Mouse (Mus musculus): ENCODE measurements around the gene Ndufv3. TPM values are rescaled to one million over a fixed set of nuclear protein-coding genes. Genes with fewer than 3 reads are reported as not detected.
"Not testable (repeated sequence)": the region's sequence is repeated elsewhere in the genome, so short reads cannot be mapped to it uniquely, and the experiment has no call there.

Gene Ndufv3
- polyA plus RNA-seq, 1 experiment from 2014 or later, result 225 TPM

DNA sequence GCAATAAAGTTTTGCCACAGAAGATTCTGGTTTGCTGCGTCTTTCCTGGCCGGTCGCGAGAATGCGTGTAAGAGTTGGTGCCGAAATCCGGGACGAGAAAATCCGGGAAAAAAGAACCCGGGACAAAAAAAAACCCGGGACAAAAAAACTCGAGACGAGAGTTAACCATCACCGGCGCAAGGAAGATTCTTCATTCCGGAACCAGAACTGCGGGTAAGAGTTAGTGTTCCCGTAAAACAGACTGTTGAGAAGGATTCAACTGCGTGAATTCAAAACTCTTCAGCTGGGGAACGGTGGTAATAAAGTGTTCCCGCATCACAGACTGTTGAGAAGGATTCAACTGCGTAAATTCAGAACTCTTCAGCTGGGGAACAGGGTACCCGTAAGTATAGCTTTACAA is 32.7 kb downstream of the Ndufv3 start:
- H3K9me3 ChIP-seq (ENCODE audit: control insufficient read depth, low read length); H3K9ac ChIP-seq (ENCODE audit: low read length); H3K4me1 ChIP-seq (replicated peaks; ENCODE audit: control insufficient read depth, insufficient read depth, low read length); DNase-seq (ENCODE audit: low spot score); H3K36me3 ChIP-seq (ENCODE audit: control insufficient read depth, insufficient read depth, low read length); ATAC-seq (replicated peaks; ENCODE audit: low FRiP score); H3K4me2 ChIP-seq (ENCODE audit: low read depth, low read length, severe bottlenecking); H3K27me3 ChIP-seq (ENCODE audit: control insufficient read depth, insufficient read depth, low read length); H3K27ac ChIP-seq (ENCODE audit: low read depth, low read length); H3K4me3 ChIP-seq (ENCODE audit: low read depth, low read length): not testable (repeated sequence)
- WGBS, result 95% methylated on average over 23 of the region's 23 CpGs

DNA sequence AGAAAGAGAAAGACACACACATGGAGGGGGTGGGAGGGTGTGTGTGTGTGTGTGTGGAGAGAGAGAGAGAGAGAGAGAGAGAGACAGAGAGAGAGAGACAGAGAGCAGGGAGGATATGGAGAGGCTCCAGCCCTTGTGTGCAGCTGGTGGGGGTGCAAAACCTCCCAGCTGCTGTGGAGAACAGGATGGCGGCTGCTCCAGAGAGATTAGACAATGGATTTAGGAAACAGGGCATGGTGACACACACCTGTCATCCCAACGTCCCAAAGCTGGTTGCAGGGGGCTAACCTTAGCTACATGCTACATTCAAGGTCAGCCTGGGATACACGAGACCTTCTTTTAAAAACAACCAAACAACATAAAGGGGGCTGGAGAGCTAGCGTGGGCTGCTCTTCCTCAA is 36.3 kb downstream of the Ndufv3 start:
- Histone ChIP-seq H3K4me3 (ENCODE audit: low read depth, low read length) (no peak overlapping the region), H3K9ac (ENCODE audit: low read length) (no peak overlapping the region), H3K27me3 (ENCODE audit: control insufficient read depth, insufficient read depth, low read length) (no peaks in the 10 kb centered on the region), H3K27ac (ENCODE audit: low read depth, low read length) (no peak overlapping the region), H3K9me3 (ENCODE audit: control insufficient read depth, low read length) (no peaks in the 10 kb centered on the region), H3K4me2 (ENCODE audit: low read depth, low read length, severe bottlenecking) (no peak overlapping the region), H3K4me1 (replicated peaks; ENCODE audit: control insufficient read depth, insufficient read depth, low read length) (peaks cover 3% of the 10 kb centered on the region; the same call in 1 of the 2 replicates), H3K36me3 (ENCODE audit: control insufficient read depth, insufficient read depth, low read length) (no peaks in the 10 kb centered on the region)
- ATAC-seq (replicated peaks; ENCODE audit: low FRiP score) (no peak), DNase-seq (ENCODE audit: low spot score) (no peak)
- WGBS, result 74% methylated on average over 4 of the region's 4 CpGs

DNA sequence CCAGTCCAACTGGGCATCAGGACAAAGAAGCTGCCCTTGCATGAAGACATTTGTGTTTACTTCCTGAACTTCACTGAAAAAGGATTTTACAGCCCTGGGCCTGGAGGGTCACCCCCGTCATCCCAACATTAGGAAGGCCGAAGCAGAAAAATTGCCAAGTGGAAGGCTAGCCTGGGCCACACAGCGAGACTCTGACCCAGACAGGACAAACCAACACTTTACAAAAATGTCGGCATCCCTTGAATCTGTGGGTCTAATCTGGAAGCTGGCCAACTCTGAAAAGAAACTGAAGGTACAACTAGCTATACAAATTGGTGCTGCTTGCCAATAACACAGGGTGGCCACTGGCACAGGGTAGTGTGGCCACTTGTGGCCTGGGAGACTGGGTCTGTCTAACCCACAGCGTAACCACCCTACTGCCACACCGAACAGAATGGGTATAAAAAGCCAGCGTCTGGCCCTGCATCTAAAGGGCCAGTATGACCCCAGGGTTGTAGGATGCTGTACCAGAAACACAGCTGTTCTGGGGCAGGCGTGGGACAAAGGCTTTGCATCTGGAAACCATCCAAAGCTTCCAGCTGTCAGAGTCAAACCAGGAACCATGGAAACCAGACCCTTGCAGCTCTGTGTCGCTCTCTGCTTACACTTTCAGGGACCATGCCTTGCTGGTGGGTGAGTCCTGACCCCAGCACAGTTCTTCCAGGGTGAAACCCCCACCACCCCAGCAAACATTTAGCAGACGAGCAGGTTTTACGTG is 37.4 kb downstream of the Ndufv3 start:
- Histone ChIP-seq H3K27me3 (ENCODE audit: control insufficient read depth, insufficient read depth, low read length) (no peaks in the 10 kb centered on the region), H3K4me3 (ENCODE audit: low read depth, low read length) (no peak overlapping the region), H3K27ac (ENCODE audit: low read depth, low read length) (no peak overlapping the region), H3K4me2 (ENCODE audit: low read depth, low read length, severe bottlenecking) (no peak overlapping the region), H3K9ac (ENCODE audit: low read length) (no peak overlapping the region), H3K9me3 (ENCODE audit: control insufficient read depth, low read length) (no peaks in the 10 kb centered on the region), H3K36me3 (ENCODE audit: control insufficient read depth, insufficient read depth, low read length) (no peaks in the 10 kb centered on the region), H3K4me1 (replicated peaks; ENCODE audit: control insufficient read depth, insufficient read depth, low read length) (peaks cover 3% of the 10 kb centered on the region; the same call in 1 of the 2 replicates)
- WGBS, result 80% methylated on average over 11 of the region's 11 CpGs
- ATAC-seq (replicated peaks; ENCODE audit: low FRiP score), result no peak
- no peak for DNase-seq (ENCODE audit: low spot score)

DNA sequence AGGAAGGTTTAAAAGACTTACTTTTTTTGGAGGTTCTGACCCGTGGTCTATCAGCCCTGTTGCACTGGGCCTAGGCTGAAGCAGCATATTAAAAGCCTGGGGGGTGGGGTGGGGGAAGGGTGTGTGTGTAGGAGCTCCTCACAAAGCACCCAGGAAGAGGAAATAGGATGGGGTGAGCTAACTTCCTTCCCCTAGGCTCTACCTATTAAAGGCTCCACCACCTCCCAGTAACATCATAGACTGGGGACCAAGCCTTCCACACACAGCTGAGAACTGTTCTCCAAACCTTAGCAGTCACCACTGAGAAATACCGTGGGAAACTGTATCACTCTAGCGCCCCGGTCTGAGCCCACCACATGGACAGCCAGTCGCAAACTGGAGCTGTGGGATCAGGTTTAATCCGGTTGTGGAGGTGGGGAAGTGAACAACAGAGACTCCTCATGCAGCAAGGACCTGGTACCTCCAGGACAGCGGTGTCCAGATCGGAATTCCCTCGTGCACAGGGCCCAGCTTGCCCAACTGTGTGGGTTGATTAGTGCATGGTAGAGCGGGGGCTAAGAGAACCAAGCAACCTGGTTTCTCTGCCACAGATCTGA is 38.1 kb downstream of the Ndufv3 start:
- 85% methylated on average over 10 of the region's 10 CpGs for WGBS
- H3K27me3 ChIP-seq (ENCODE audit: control insufficient read depth, insufficient read depth, low read length), result no peaks in the 10 kb centered on the region
- no peaks in the 10 kb centered on the region for H3K36me3 ChIP-seq (ENCODE audit: control insufficient read depth, insufficient read depth, low read length)
- no peak for DNase-seq (ENCODE audit: low spot score)
- no peak overlapping the region for H3K4me3 ChIP-seq (ENCODE audit: low read depth, low read length)
- H3K4me1 ChIP-seq (replicated peaks; ENCODE audit: control insufficient read depth, insufficient read depth, low read length), result peaks cover 3% of the 10 kb centered on the region; the same call in 1 of the 2 replicates
- no peak overlapping the region for H3K9ac ChIP-seq (ENCODE audit: low read length)
- no peak overlapping the region for H3K4me2 ChIP-seq (ENCODE audit: low read depth, low read length, severe bottlenecking)
- no peak overlapping the region for H3K27ac ChIP-seq (ENCODE audit: low read depth, low read length)
- no peak for ATAC-seq (replicated peaks; ENCODE audit: low FRiP score)
- H3K9me3 ChIP-seq (ENCODE audit: control insufficient read depth, low read length), result no peaks in the 10 kb centered on the region

DNA sequence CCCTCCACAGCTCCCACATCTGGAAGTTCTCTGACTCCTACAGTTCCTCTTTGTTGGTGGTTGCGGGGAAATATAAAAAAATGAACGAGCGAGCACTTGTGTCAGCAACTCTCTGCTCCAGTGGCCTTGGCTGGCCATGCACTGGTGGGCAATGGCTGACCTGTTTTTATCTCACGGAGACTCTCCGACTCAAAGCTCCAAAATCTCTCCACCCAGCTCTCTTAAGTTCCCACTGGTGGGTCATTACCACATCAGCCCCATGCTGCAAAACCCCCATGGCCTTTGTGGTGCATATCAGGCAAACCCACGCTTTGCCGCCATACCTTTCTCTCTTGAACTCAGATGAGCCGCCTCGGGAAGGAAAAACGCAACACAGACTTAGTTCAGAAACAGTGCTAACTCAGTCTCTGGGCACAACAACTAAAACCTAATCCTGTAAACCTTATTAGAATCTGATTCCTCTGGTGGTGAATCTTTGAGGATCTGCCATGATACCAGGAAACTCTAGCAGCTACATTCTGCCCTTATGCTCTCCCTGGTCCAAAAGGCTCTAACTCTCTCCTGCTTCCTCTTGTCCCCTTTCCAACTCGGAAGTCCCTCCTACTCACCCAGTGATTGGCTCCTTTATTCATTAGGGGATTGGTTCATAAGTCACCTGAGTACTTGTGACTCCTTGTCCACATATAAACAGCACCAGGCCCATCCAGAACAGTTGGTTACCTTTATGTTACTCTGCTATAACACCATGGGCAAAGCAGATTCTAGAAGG is 39.3 kb downstream of the Ndufv3 start:
- Histone ChIP-seq H3K4me1 (replicated peaks; ENCODE audit: control insufficient read depth, insufficient read depth, low read length) (peaks cover 5% of the 10 kb centered on the region; the same call in 1 of the 2 replicates), H3K36me3 (ENCODE audit: control insufficient read depth, insufficient read depth, low read length) (no peaks in the 10 kb centered on the region), H3K9ac (ENCODE audit: low read length) (no peak overlapping the region), H3K4me3 (ENCODE audit: low read depth, low read length) (no peak overlapping the region), H3K27ac (ENCODE audit: low read depth, low read length) (no peak overlapping the region), H3K27me3 (ENCODE audit: control insufficient read depth, insufficient read depth, low read length) (no peaks in the 10 kb centered on the region), H3K9me3 (ENCODE audit: control insufficient read depth, low read length) (no peaks in the 10 kb centered on the region), H3K4me2 (ENCODE audit: low read depth, low read length, severe bottlenecking) (no peak overlapping the region)
- WGBS, result 90% methylated on average over 11 of the region's 11 CpGs
- DNase-seq (ENCODE audit: low spot score), result no peak
- no peak for ATAC-seq (replicated peaks; ENCODE audit: low FRiP score)

DNA sequence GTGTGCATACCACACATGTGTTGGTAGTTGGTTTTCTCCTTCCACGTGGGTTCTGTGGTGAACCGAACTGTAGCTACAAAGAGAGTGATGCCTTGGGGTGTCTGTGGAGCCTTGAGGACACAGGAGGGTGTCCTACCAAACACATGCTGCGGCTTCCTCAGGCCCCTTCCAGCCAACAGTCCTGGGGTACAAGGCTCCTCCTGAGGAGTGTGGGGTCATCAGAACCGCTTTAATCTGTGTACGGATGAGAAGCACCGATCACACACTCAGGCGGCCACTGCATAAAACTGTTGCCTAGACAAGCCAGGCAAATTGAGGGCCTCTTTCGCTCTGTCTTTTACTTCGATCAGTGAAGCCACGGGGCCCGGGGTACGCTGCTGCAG is 43.7 kb downstream of the Ndufv3 start:
- H3K9ac ChIP-seq (ENCODE audit: low read length), result peak overlapping the region; percentile 66
- peak overlapping the region; percentile 80 for H3K4me3 ChIP-seq (ENCODE audit: low read depth, low read length)
- no peaks in the 10 kb centered on the region for H3K27me3 ChIP-seq (ENCODE audit: control insufficient read depth, insufficient read depth, low read length)
- peaks cover 20% of the 10 kb centered on the region for H3K4me1 ChIP-seq (replicated peaks; ENCODE audit: control insufficient read depth, insufficient read depth, low read length)
- 27% methylated on average over 12 of the region's 12 CpGs for WGBS
- ATAC-seq (replicated peaks; ENCODE audit: low FRiP score) (no peak), DNase-seq (ENCODE audit: low spot score) (peak; percentile 64)
- peak overlapping the region; percentile 59 for H3K4me2 ChIP-seq (ENCODE audit: low read depth, low read length, severe bottlenecking)
- H3K27ac ChIP-seq (ENCODE audit: low read depth, low read length), result peak overlapping the region; percentile 75
- no peaks in the 10 kb centered on the region for H3K36me3 ChIP-seq (ENCODE audit: control insufficient read depth, insufficient read depth, low read length)
- no peaks in the 10 kb centered on the region for H3K9me3 ChIP-seq (ENCODE audit: control insufficient read depth, low read length)

DNA sequence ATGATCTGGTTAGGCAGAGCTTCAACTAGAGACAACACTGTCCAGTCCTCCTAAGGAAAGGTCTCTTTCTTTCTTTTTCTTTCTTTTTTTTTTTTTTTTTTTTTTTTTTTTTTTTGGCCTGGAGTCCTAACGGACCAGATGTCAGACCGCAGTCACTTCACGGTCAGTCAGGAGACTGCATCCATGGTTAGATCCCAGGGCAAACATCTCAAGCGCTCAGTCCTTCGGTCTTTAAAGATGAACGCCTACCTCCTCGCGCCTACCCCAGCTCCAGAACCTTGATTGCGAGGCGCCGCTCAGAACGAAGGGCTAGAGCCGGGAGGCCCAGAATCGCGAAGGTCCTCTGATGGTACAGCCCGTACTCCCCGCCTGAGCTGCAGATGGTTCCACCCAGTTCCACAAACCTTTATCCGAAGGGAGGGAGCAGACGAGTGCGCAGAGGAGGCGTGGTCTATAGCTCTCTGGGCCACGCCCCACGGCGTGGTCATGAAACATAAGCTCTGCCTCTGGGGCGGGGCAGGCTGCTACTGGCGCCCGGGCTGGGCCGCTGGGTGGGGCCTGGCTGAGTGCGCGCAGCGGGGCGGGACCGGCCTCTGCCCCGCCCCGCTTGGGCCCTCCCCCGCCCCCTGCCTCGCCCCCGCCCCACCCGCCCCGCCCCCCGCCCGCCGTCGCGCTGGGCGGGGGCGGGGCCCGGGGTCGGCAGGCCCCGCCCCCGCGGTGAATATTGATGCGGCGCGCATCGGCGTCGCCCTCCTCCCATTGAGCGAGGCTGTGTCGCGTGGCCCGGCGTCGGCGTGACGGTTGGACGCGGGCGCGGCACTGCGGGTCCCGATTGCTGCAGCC is 44.3 kb downstream of the Ndufv3 start, which contains the start of gene Pknox1:
Pknox1 (plus strand) TSS at position 720 of the 843 bp plus-strand sequence.
- peak within 1 kb of the TSS; percentile 80 for H3K4me3 ChIP-seq (ENCODE audit: low read depth, low read length)
- no peaks in the 10 kb centered on the region for H3K36me3 ChIP-seq (ENCODE audit: control insufficient read depth, insufficient read depth, low read length)
- H3K4me2 ChIP-seq (ENCODE audit: low read depth, low read length, severe bottlenecking), result peak within 1 kb of the TSS; percentile 89
- under 1% methylated on average over 50 of the region's 72 CpGs for WGBS
- no peaks in the 10 kb centered on the region for H3K9me3 ChIP-seq (ENCODE audit: control insufficient read depth, low read length)
- H3K4me1 ChIP-seq (replicated peaks; ENCODE audit: control insufficient read depth, insufficient read depth, low read length), result peaks cover 22% of the 10 kb centered on the region
- DNase-seq (ENCODE audit: low spot score) (peak; percentile 99), ATAC-seq (replicated peaks; ENCODE audit: low FRiP score) (peak; percentile 95)
- peak within 1 kb of the TSS; percentile 87 for H3K9ac ChIP-seq (ENCODE audit: low read length)
- peak within 1 kb of the TSS; percentile 91 for H3K27ac ChIP-seq (ENCODE audit: low read depth, low read length)
- no peaks in the 10 kb centered on the region for H3K27me3 ChIP-seq (ENCODE audit: control insufficient read depth, insufficient read depth, low read length)

DNA sequence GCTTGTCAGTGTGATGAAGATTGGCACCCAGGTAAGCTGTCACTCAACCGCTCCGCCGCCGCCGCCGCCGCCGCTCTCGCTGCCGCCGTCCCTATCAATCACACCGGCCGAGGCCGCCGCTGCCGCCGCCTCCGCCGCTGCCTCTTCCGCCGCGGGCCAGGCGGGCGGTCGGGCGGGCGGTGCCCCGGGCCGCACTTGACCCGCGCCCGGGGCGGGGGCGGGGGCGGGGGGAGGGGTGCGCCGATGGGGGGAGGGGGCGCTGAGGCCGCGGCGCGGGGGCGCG is 44.9 kb downstream of the Ndufv3 start:
- Histone ChIP-seq H3K27ac (ENCODE audit: low read depth, low read length) (peak overlapping the region; percentile 91), H3K4me3 (ENCODE audit: low read depth, low read length) (peak overlapping the region; percentile 80), H3K4me1 (replicated peaks; ENCODE audit: control insufficient read depth, insufficient read depth, low read length) (peaks cover 22% of the 10 kb centered on the region), H3K36me3 (ENCODE audit: control insufficient read depth, insufficient read depth, low read length) (no peaks in the 10 kb centered on the region), H3K9ac (ENCODE audit: low read length) (peak overlapping the region; percentile 87), H3K27me3 (ENCODE audit: control insufficient read depth, insufficient read depth, low read length) (no peaks in the 10 kb centered on the region), H3K9me3 (ENCODE audit: control insufficient read depth, low read length) (no peaks in the 10 kb centered on the region), H3K4me2 (ENCODE audit: low read depth, low read length, severe bottlenecking) (peak overlapping the region; percentile 89)
- 0% methylated on average over 31 of the region's 44 CpGs for WGBS
- no peak for DNase-seq (ENCODE audit: low spot score)
- ATAC-seq (replicated peaks; ENCODE audit: low FRiP score), result no peak

All from forebrain, embryonic 11.5 days (tissue).